Mouse (Mus musculus): ENCODE measurements around the gene Gm20518. TPM values are rescaled to one million over a fixed set of nuclear protein-coding genes. Genes with fewer than 3 reads are reported as not detected.
A peak's percentile ranks its signal among the peaks of the same experiment; 100 is the strongest.

Gm20518 gene
- polyA plus RNA-seq, 1 experiment from 2014 or later, result not detected

GRCm38 (mm10) chr16:17914307-17915249 lies 23.1 kb upstream of the Gm20518 start, which contains the start of gene Gsc2:
Gsc2 (minus strand) TSS chr16:17915059.
- Histone ChIP-seq H3K27me3 (ENCODE audit: control insufficient read depth, insufficient read depth, low read length) (peaks cover 11% of the 10 kb centered on the region; the same call in 1 of the 2 replicates), H3K36me3 (ENCODE audit: control insufficient read depth, insufficient read depth, low read length) (no peaks in the 10 kb centered on the region), H3K27ac (replicated peaks) (no peak within 1 kb of the TSS), H3K9me3 (ENCODE audit: control insufficient read depth, low read length) (no peaks in the 10 kb centered on the region), H3K4me1 (replicated peaks; ENCODE audit: control insufficient read depth, insufficient read depth) (peaks cover 5% of the 10 kb centered on the region; the same call in 1 of the 2 replicates), H3K9ac (ENCODE audit: low read length) (peak within 1 kb of the TSS; percentile 43; the same call in 1 of the 2 replicates), H3K4me3 (ENCODE audit: low read depth, low read length) (peak within 1 kb of the TSS; percentile 40), H3K4me2 (replicated peaks; ENCODE audit: low read depth) (peak within 1 kb of the TSS; percentile 59)
- ATAC-seq (ENCODE audit: low FRiP score, low TSS enrichment), result peak; percentile 49; the same call in 1 of the 2 replicates
- TF ChIP-seq CTCF (IDR thresholded peaks at IDR 0.05; ENCODE audit: low read depth) (no peak), EP300 (optimal IDR thresholded peaks at IDR 0.05) (no peak)
- WGBS, result under 1% methylated on average over 75 of the region's 106 CpGs
- DNase-seq (ENCODE audit: low spot score), result peak; percentile 57

DNA sequence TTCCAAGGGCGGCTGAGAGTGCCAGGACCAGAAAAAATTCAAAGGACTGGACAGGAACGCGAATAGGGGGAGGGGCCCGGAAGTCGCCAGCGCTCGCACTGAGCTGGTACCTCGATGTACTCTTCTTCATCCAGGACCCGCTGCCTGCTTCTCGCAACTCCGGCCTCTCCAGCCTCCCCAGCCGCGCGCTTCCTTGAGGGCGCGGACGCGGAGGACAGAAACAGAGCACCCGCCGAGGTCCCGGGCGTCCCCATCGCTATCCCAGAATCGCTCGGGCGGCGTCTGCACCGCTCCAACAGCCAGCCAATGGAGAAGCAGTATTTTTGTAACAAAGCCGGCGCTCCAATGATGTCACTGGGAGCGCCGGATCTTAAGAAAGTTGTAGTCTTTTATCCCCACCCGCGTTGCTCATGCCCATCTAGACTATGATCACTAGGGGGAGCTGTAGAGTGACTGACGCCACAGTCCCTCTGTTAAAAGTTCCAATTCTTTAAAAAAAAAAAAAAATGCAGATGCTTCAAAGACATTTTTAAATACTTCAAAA lies 19.7 kb upstream of the Gm20518 start, which contains the start of gene Ess2:
Gene Ess2, minus strand, starts transcription at position 297 of the 544 bp plus-strand sequence.
- peak within 1 kb of the TSS; percentile 77 for H3K4me2 ChIP-seq (replicated peaks; ENCODE audit: low read depth)
- H3K27me3 ChIP-seq (ENCODE audit: control insufficient read depth, insufficient read depth, low read length), result peaks cover 7% of the 10 kb centered on the region; the same call in 1 of the 2 replicates
- ATAC-seq (ENCODE audit: low FRiP score, low TSS enrichment), result peak; percentile 94
- no peaks in the 10 kb centered on the region for H3K9me3 ChIP-seq (ENCODE audit: control insufficient read depth, low read length)
- peak within 1 kb of the TSS; percentile 69 for H3K27ac ChIP-seq (replicated peaks)
- H3K9ac ChIP-seq (ENCODE audit: low read length), result peak within 1 kb of the TSS; percentile 77
- WGBS, result under 1% methylated on average over 35 of the region's 35 CpGs
- H3K4me3 ChIP-seq (ENCODE audit: low read depth, low read length), result peak within 1 kb of the TSS; percentile 85
- TF ChIP-seq EP300 (optimal IDR thresholded peaks at IDR 0.05) (no peak), CTCF (IDR thresholded peaks at IDR 0.05; ENCODE audit: low read depth) (peak; percentile 86)
- peaks cover 5% of the 10 kb centered on the region; the same call in 1 of the 2 replicates for H3K4me1 ChIP-seq (replicated peaks; ENCODE audit: control insufficient read depth, insufficient read depth)
- H3K36me3 ChIP-seq (ENCODE audit: control insufficient read depth, insufficient read depth, low read length), result peaks cover 19% of the 10 kb centered on the region
- DNase-seq (ENCODE audit: low spot score), result peak; percentile 89

DNA sequence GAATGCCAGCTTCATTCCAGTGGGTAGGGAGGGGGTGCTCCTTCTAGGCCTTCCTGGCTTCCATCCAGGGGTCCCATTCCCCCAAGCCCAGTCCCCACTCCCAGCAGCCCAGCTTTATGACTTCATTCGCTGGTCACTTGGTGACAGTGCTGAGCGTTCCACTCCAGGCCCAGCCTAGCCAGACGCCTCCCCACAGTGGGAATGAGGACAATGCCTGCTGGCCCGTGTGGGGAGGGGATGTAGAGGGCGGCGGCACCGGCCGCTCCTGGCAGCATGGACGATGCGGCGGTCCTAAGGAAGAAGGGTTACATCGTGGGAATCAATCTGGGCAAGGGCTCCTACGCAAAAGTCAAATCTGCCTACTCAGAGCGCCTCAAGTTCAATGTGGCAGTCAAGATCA lies 7.0 kb upstream of the Gm20518 start, which contains the start of the genes Dgcr2 and Tssk2:
Gene Dgcr2, minus strand, starts transcription at position 101 of the 400 bp plus-strand sequence.
Gene Tssk2, plus strand, starts transcription at position 176 of the 400 bp plus-strand sequence.
- Histone ChIP-seq H3K9ac (ENCODE audit: low read length) (no peak within 1 kb of the TSS), H3K4me2 (replicated peaks; ENCODE audit: low read depth) (no peak within 1 kb of the TSS), H3K4me3 (ENCODE audit: low read depth, low read length) (no peak within 1 kb of the TSS), H3K27ac (replicated peaks) (no peak within 1 kb of the TSS), H3K36me3 (ENCODE audit: control insufficient read depth, insufficient read depth, low read length) (peaks cover 26% of the 10 kb centered on the region), H3K27me3 (ENCODE audit: control insufficient read depth, insufficient read depth, low read length) (no peaks in the 10 kb centered on the region), H3K9me3 (ENCODE audit: control insufficient read depth, low read length) (no peaks in the 10 kb centered on the region), H3K4me1 (replicated peaks; ENCODE audit: control insufficient read depth, insufficient read depth) (no peaks in the 10 kb centered on the region)
- DNase-seq (ENCODE audit: low spot score), result no peak
- 91% methylated on average over 14 of the region's 14 CpGs for WGBS
- TF ChIP-seq EP300 (optimal IDR thresholded peaks at IDR 0.05), result no peak
- TF ChIP-seq CTCF (IDR thresholded peaks at IDR 0.05; ENCODE audit: low read depth), result no peak
- no peak for ATAC-seq (ENCODE audit: low FRiP score, low TSS enrichment)

- H3K27ac ChIP-seq (replicated peaks), result no peak overlapping the region
Measured at GRCm38 (mm10) chr16:17896091-17896490, 4.6 kb upstream of the Gm20518 start.

GRCm38 (mm10) chr16:17893923-17894322 lies 2.5 kb upstream of the Gm20518 start, which contains the start of gene Tssk1:
Tssk1 (plus strand) TSS chr16:17894223.
- Histone ChIP-seq H3K9me3 (ENCODE audit: control insufficient read depth, low read length) (no peaks in the 10 kb centered on the region), H3K27me3 (ENCODE audit: control insufficient read depth, insufficient read depth, low read length) (no peaks in the 10 kb centered on the region), H3K4me2 (replicated peaks; ENCODE audit: low read depth) (no peak within 1 kb of the TSS), H3K36me3 (ENCODE audit: control insufficient read depth, insufficient read depth, low read length) (no peaks in the 10 kb centered on the region), H3K27ac (replicated peaks) (no peak within 1 kb of the TSS), H3K4me3 (ENCODE audit: low read depth, low read length) (no peak within 1 kb of the TSS), H3K9ac (ENCODE audit: low read length) (no peak within 1 kb of the TSS), H3K4me1 (replicated peaks; ENCODE audit: control insufficient read depth, insufficient read depth) (peaks cover 6% of the 10 kb centered on the region; the same call in 1 of the 2 replicates)
- ATAC-seq (ENCODE audit: low FRiP score, low TSS enrichment) (no peak), DNase-seq (ENCODE audit: low spot score) (no peak)
- 75% methylated on average over 2 of the region's 2 CpGs for WGBS
- no peak for TF ChIP-seq CTCF (IDR thresholded peaks at IDR 0.05; ENCODE audit: low read depth)
- TF ChIP-seq EP300 (optimal IDR thresholded peaks at IDR 0.05), result no peak

More at GRCm38 (mm10) chr16:17896091-17896490, 4.6 kb upstream of the Gm20518 start:
- 0 out of 2 replicates have a peak, but pooled peaks cover 9% of the 10 kb centered on the region for H3K36me3 ChIP-seq (ENCODE audit: control insufficient read depth, insufficient read depth, low read length)
- no peak overlapping the region for H3K4me2 ChIP-seq (replicated peaks; ENCODE audit: low read depth)
- H3K4me1 ChIP-seq (replicated peaks; ENCODE audit: control insufficient read depth, insufficient read depth), result no peaks in the 10 kb centered on the region
- H3K9ac ChIP-seq (ENCODE audit: low read length), result no peak overlapping the region
- DNase-seq (ENCODE audit: low spot score), result no peak
- H3K27me3 ChIP-seq (ENCODE audit: control insufficient read depth, insufficient read depth, low read length), result no peaks in the 10 kb centered on the region
- TF ChIP-seq CTCF (IDR thresholded peaks at IDR 0.05; ENCODE audit: low read depth), result no peak
- no peak for TF ChIP-seq EP300 (optimal IDR thresholded peaks at IDR 0.05)
- H3K9me3 ChIP-seq (ENCODE audit: control insufficient read depth, low read length), result no peaks in the 10 kb centered on the region
- no peak overlapping the region for H3K4me3 ChIP-seq (ENCODE audit: low read depth, low read length)
- no peak for ATAC-seq (ENCODE audit: low FRiP score, low TSS enrichment)
